Mouse (Mus musculus): ENCODE results near the gene Lrrc32.

Lrrc32 gene

DNA sequence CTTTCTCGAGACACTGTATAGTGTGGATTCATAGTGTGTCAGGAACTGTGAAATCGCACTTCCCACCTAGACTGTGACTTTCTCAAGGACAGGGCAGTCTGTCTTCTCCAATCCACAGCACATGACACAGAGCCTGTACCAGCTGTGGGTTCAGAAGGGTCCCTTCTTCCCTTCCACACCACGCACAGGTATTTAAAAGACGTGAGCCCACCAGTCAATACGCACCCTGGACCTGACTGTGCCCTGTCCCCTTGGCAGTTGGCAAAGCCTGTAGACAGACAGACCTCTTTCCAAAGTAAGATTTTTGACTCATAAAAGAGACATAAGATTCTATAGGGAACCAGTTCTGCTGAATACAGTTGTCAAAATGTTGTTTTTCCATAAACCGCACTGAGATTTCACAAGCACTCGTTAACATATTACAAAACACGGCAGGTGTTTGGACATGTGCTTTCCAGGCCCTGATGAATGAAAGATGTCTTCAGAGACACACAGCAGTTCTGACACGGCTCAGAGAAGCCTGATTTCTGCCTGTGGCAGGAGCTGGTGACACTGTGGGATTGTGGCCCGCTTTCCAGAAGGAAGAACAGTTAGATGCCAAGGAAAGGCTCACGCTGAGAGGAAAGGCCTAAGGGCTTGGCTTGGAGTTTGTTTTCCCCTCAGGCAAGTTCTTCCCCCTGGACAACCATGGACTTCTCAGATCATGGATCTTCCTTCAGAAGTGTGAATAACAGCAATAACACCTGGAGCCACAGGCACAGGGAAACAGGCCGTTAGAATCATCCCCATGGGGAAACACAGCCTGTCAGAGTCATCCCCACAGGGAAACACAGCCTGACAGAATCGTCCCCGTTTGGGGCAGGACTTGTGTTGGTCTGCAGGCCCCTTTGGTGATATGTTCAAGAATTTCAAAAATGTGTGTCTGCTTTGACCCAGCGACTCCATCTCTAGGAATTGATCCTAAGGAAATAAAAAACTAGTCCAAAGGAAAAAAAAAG, 22.2 kb downstream of the Lrrc32 start:
- no peak for DNase-seq (ENCODE audit: low read depth, low spot score)

- no peak for DNase-seq (ENCODE audit: low read depth, low spot score)
Measured at GRCm38 (mm10) chr7:98513251-98513650, 24.2 kb downstream of the Lrrc32 start.

GRCm38 (mm10) chr7:98522576-98522975, 33.5 kb downstream of the Lrrc32 start:
- DNase-seq (ENCODE audit: low read depth, low spot score) = no peak

GRCm38 (mm10) chr7:98523070-98523812, 34.2 kb downstream of the Lrrc32 start:
- peak; percentile 54 for DNase-seq (ENCODE audit: low read depth, low spot score)

GRCm38 (mm10) chr7:98523813-98524361, 34.8 kb downstream of the Lrrc32 start:
- DNase-seq (ENCODE audit: low read depth, low spot score) = peak; percentile 88

DNA sequence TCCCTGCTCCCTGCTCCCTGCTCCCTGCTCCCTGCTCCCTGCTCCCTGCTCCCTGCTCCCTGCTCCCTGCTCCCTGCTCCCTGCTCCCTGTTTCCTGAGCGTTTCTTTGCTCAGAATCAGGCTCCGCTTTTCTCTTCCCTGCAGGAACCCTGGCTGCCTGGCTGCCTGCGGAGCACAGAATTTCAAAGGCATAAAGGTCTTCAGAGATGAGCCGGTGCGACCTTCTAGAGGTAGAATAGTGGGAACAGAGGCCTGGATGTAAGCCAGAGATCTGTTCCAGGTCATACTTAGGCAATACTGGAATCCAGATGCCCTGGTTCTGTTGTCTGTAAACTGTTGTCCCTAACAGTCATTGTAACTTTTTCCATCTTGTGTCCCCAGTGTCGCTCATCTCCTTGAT, 35.3 kb downstream of the Lrrc32 start:
- DNase-seq (ENCODE audit: low read depth, low spot score) = peak; percentile 43

GRCm38 (mm10) chr7:98524869-98525699, 36.0 kb downstream of the Lrrc32 start:
- DNase-seq (ENCODE audit: low read depth, low spot score) = peak; percentile 75

DNA sequence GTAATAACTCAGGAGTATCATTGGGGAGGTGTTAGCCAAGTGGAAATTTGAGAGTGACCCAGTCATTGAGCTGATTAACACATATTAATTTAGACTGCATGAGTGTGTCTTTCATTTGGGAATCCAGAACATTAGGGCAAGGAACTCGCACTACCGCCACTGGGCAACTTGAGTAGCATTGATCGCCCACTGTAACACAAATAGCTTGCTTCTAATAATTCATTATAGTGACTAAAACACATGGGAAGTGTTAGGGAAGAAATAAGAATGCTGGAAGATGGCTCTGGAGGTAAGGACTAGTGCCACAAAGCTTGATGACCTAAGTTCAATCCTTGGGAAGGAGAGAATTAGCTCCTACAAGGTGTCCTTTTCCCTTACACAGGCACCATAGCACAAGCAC, 38.0 kb downstream of the Lrrc32 start:
- DNase-seq (ENCODE audit: low read depth, low spot score) = no peak

GRCm38 (mm10) chr7:98531612-98532011, 42.5 kb downstream of the Lrrc32 start:
- no peak for DNase-seq (ENCODE audit: low read depth, low spot score)

- no peak for DNase-seq (ENCODE audit: low read depth, low spot score)
Measured at GRCm38 (mm10) chr7:98532981-98533380, 43.9 kb downstream of the Lrrc32 start.

DNA sequence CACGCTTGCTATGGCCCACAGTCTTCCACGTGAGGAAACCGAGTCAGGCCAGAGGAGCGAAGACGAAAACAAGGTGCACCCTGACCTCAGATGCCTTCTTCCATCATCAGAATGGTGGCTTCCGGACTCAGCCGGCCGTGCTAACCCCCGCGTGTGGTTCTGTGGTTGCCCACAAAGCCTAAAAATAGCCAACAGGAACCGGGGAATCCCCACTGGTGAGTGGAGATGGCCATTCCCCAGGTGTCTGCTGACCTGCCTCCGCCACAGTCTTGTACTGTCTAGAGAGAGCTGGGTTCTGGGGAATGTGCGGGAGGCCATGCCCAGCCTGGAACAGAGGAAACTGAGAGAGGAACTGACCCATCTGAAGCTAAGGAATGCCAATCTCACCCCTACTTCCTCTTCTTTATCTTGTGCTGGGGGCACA, 45.4 kb downstream of the Lrrc32 start:
- DNase-seq (ENCODE audit: low read depth, low spot score) = no peak

- DNase-seq (ENCODE audit: low read depth, low spot score) = no peak
Measured at GRCm38 (mm10) chr7:98535191-98535590, 46.1 kb downstream of the Lrrc32 start.

DNA sequence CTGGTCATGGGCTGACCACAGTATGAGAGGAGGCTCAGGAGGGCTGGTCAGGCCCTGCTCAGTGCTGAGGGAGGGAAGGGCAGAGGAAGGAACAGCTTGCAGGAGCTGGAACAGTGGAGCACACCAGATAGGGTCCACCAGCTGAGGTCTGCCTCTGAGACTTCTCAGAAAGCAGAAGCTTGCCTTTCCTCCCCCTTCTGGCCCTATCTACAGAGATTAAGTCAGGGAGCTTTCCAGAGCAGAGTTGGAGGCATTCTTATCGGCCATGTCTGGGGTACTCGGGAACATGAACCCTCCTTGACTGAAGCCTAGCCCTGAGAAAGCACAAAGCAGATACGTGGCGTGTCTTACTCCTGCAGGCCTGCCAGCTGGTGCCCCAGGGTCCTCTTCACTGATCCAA, 46.8 kb downstream of the Lrrc32 start:
- no peak for DNase-seq (ENCODE audit: low read depth, low spot score)

DNA sequence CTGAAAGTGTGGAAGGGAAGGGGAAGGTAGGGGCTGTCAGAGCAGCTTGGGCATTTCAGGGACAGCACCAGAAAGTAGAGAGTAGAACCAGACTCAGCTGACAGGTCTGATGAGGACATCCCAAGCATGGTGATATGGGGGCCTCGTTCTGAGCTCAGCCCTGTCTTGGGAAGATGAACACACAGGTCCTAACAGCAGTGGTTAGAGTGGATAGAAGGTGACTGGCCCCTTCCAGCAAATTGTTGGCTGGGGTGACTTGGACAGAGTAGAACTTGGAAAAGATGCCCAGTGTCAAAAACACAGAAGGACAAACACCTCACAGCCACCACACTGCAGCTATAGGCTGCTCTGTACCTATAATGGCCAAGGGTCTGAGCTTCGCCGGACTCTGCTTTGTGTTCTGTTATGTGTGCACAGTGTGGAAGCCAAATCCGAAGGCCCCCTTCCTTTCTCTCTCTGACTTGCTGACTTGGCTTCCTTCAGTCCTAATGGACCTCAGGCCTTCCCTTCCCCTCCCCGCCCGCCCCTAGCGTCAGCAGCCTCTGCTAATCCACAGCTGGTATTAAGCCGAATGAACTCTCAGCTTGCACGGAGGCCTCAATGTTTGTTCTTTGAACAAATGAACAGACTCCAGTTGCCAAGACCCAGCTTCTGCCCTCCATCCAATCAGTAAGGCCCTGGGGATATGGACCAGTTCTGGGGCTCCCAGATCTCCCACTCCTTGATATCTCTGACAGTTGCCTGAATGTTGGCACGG, 48.3 kb downstream of the Lrrc32 start:
- no peak for DNase-seq (ENCODE audit: low read depth, low spot score)

DNA sequence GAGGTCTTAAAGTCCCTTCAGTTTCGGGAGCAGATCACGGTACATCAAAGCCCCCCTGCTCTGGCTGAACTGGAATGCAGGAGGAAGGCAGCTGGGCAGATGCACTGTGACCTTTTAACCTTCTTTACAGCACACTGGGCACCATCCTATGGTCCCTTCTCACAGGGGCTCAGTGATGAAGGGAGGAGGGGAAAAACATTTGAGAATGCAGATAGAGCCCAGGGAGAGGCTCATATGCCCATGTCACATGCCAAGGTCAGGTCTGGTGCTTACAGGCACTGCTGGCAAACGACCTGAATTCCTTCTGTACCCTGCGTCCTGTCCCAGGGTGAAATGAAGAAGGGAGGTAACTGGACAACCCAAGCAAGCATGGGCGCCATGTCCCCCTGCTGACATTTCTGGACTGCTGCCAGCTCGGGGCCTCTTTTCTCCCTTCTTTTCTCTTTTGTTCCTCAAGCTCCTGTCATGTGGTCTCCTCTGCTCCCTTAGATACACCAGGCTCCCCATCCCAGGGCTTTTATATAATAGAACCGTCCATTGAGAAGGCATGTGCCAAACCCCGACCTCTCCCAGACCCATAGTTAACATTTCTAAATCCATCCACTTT, 49.0 kb downstream of the Lrrc32 start:
- DNase-seq (ENCODE audit: low read depth, low spot score) = no peak

GRCm38 (mm10) chr7:98540879-98541278, 51.8 kb downstream of the Lrrc32 start:
- peak; percentile 84 for DNase-seq (ENCODE audit: low read depth, low spot score)

- DNase-seq (ENCODE audit: low read depth, low spot score) = no peak
Measured at GRCm38 (mm10) chr7:98541564-98541963, 52.5 kb downstream of the Lrrc32 start.

GRCm38 (mm10) chr7:98542267-98542666, 53.2 kb downstream of the Lrrc32 start:
- no peak for DNase-seq (ENCODE audit: low read depth, low spot score)

- peak; percentile 32 for DNase-seq (ENCODE audit: low read depth, low spot score)
Measured at GRCm38 (mm10) chr7:98542731-98543142, 53.7 kb downstream of the Lrrc32 start.

GRCm38 (mm10) chr7:98543853-98544370, 54.8 kb downstream of the Lrrc32 start:
- DNase-seq (ENCODE audit: low read depth, low spot score) = peak; percentile 46
